Mouse (Mus musculus): ENCODE results near the gene Lhfp. TPM values are rescaled to one million over a fixed set of nuclear protein-coding genes. Genes with fewer than 3 reads are reported as not detected.
A peak's percentile ranks its signal among the peaks of the same experiment; 100 is the strongest.

Lhfp gene
- total and polyA plus RNA-seq, 3 experiments, result 0.29 to 2.8 TPM; not detected in 1

DNA sequence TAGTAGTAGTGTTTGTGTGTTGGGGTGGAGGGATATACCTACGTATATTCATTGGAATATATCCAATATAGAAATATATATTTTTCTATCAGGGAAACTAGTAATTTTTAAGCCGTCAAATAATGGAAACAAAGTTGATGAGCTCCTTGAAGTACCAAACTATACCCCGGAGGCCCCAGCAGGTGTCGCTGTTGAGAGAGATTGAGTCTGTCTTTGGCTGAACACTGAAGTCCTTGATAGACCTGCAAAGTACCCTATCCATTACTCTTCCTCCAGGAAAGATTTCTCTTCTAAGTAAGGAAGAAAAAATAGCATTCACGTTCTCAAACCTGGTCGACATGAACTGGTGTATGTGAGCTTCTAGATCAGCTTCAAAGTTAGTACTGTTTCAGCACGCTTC, 12.3 kb upstream of the Lhfp start:
- Histone ChIP-seq H3K36me3 (replicated peaks) (no peaks in the 10 kb centered on the region), H3K4me3 (ENCODE audit: low read depth, low read length) (no peak overlapping the region), H3K9me3 (replicated peaks) (no peaks in the 10 kb centered on the region), H3K4me1 (ENCODE audit: insufficient read depth, low read depth, low read length) (peaks cover 25% of the 10 kb centered on the region), H3K27me3 (ENCODE audit: insufficient read depth, low read length) (no peaks in the 10 kb centered on the region)
- ATAC-seq (ENCODE audit: extremely low read depth, insufficient number of reproducible peaks, low FRiP score, poor library complexity, severe bottlenecking) (0 out of 2 replicates have a peak, but pooled peaks have one; percentile 17), DNase-seq (ENCODE audit: low spot score) (peak; percentile 34)
- TF ChIP-seq POLR2AphosphoS5 (IDR thresholded peaks at IDR 0.05; ENCODE audit: insufficient replicate concordance, low read depth, low read length) (no peak), CTCF (IDR thresholded peaks at IDR 0.05; ENCODE audit: low read depth, low read length) (peak; percentile 56)

DNA sequence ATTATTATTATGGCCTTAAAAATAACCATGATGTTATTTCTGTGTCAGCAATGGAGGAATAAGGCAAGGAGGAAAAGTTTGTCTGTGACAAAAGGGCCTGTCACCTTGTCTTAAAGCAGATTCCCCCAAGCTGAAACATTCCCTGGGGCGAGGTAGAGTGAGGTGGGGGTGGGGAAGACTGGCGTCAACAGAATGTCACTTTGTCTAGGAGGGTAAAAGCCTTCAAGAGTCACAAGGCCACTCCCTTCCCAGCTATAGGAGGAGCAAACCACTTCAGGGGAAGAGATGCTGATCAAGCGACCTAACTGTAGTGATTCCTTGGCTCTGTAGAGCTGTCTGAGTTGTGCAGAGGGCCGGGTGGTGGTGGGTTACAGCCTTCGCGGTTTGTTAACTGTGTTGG, 9.7 kb upstream of the Lhfp start:
- Histone ChIP-seq H3K27me3 (ENCODE audit: insufficient read depth, low read length) (no peaks in the 10 kb centered on the region), H3K4me3 (ENCODE audit: low read depth, low read length) (no peak overlapping the region), H3K9me3 (replicated peaks) (no peaks in the 10 kb centered on the region), H3K4me1 (ENCODE audit: insufficient read depth, low read depth, low read length) (peaks cover 28% of the 10 kb centered on the region), H3K36me3 (replicated peaks) (no peaks in the 10 kb centered on the region)
- DNase-seq (ENCODE audit: low spot score) (no peak), ATAC-seq (ENCODE audit: extremely low read depth, insufficient number of reproducible peaks, low FRiP score, poor library complexity, severe bottlenecking) (no peak)
- TF ChIP-seq TAL1 (conservative IDR thresholded peaks at IDR 0.05; ENCODE audit: low read depth, low read length) (no peak), POLR2AphosphoS5 (IDR thresholded peaks at IDR 0.05; ENCODE audit: insufficient replicate concordance, low read depth, low read length) (no peak), CTCF (IDR thresholded peaks at IDR 0.05; ENCODE audit: low read depth, low read length) (no peak), GATA1 (IDR thresholded peaks at IDR 0.05; ENCODE audit: borderline replicate concordance, low read length) (no peak), GATA2 (IDR thresholded peaks at IDR 0.05; ENCODE audit: borderline replicate concordance, low read depth, low read length) (no peak)

DNA sequence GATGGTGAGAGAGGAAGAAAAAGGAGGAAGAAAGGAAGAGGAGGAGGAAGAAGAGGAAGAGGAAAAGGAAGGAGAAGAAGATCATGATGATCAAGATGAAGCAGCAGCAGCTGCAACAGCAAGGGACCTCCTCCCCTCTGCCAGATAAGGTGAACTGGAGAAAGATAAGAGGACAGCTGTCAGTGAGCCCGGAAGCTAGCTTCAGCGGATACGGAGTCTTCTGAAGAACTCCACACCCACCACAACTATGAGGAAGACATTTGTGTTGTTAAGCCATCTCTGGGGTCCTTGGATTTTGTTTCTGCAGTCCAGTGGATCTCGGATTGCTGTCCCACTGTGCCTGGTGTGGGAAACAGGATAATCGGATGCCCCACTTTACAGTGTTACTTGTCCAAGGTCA, 8.9 kb upstream of the Lhfp start:
- peaks cover 28% of the 10 kb centered on the region for H3K4me1 ChIP-seq (ENCODE audit: insufficient read depth, low read depth, low read length)
- ATAC-seq (ENCODE audit: extremely low read depth, insufficient number of reproducible peaks, low FRiP score, poor library complexity, severe bottlenecking) (peak; percentile 75), DNase-seq (ENCODE audit: low spot score) (no peak)
- H3K4me3 ChIP-seq (ENCODE audit: low read depth, low read length), result no peak overlapping the region; the same call in 1 of the 2 replicates
- no peaks in the 10 kb centered on the region for H3K27me3 ChIP-seq (ENCODE audit: insufficient read depth, low read length)
- TF ChIP-seq GATA2 (IDR thresholded peaks at IDR 0.05; ENCODE audit: borderline replicate concordance, low read depth, low read length) (no peak), GATA1 (IDR thresholded peaks at IDR 0.05; ENCODE audit: borderline replicate concordance, low read length) (no peak), TAL1 (conservative IDR thresholded peaks at IDR 0.05; ENCODE audit: low read depth, low read length) (0 out of 2 replicates have a peak, but pooled peaks have one; percentile 20)
- H3K36me3 ChIP-seq (replicated peaks), result no peaks in the 10 kb centered on the region
- H3K9me3 ChIP-seq (replicated peaks), result no peaks in the 10 kb centered on the region

DNA sequence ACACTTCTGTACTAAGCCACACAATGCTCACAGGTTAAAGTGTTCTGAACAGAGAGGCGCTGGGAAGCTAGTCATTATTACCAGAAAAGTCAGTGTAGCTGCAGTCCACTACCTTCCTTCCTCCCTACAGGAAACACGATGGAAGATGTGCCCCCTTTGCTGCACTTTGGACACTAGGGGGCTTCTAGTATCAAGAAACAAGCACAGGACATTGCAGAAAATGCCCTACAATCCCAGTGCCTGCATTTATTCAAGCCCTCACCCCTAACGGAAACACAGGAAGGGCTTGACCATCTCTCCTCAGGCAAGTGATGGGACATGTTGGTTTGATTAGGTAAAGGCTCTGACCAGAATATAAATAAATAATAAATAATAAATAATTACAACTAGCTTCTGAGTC, 7.9 kb upstream of the Lhfp start:
- no peak for DNase-seq (ENCODE audit: low spot score)
- no peaks in the 10 kb centered on the region for H3K9me3 ChIP-seq (replicated peaks)

DNA sequence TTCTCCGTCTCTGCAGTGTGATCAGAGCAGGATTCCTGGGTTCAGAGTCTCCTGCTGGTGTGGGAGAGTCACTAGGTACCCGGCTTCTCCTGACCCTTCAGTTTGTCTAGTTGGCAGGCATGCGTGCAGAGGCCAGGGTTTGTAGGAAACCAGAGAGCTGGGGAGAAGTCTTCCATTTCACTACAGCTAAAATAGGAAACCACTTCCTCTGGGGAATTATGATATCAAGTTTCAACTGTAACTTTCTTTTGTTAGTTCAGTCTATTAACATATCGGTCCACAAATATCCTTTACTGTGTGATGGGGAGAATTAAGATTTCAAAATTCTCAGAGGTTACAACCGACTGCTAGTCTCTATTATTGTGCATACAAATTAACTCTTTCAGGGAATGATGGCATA, 5.3 kb upstream of the Lhfp start:
- H3K4me3 ChIP-seq (ENCODE audit: low read depth, low read length), result no peak overlapping the region
- no peak for ATAC-seq (ENCODE audit: extremely low read depth, insufficient number of reproducible peaks, low FRiP score, poor library complexity, severe bottlenecking)
- DNase-seq (ENCODE audit: low spot score), result no peak
- peaks cover 6% of the 10 kb centered on the region for H3K27me3 ChIP-seq (ENCODE audit: insufficient read depth, low read length)
- no peaks in the 10 kb centered on the region for H3K36me3 ChIP-seq (replicated peaks)
- no peak for TF ChIP-seq POLR2AphosphoS5 (IDR thresholded peaks at IDR 0.05; ENCODE audit: insufficient replicate concordance, low read depth, low read length)
- no peak for TF ChIP-seq GATA2 (IDR thresholded peaks at IDR 0.05; ENCODE audit: borderline replicate concordance, low read depth, low read length)
- no peak for TF ChIP-seq TAL1 (conservative IDR thresholded peaks at IDR 0.05; ENCODE audit: low read depth, low read length)
- TF ChIP-seq GATA1 (IDR thresholded peaks at IDR 0.05; ENCODE audit: borderline replicate concordance, low read length), result no peak
- peaks cover 21% of the 10 kb centered on the region for H3K4me1 ChIP-seq (ENCODE audit: insufficient read depth, low read depth, low read length)
- H3K9me3 ChIP-seq (replicated peaks), result no peaks in the 10 kb centered on the region

More for the DNA sequence above, 7.9 kb upstream of the Lhfp start:
- no peak overlapping the region for H3K4me3 ChIP-seq (ENCODE audit: low read depth, low read length)
- H3K27me3 ChIP-seq (ENCODE audit: insufficient read depth, low read length), result no peaks in the 10 kb centered on the region
- peaks cover 28% of the 10 kb centered on the region for H3K4me1 ChIP-seq (ENCODE audit: insufficient read depth, low read depth, low read length)
- ATAC-seq (ENCODE audit: extremely low read depth, insufficient number of reproducible peaks, low FRiP score, poor library complexity, severe bottlenecking), result no peak
- H3K36me3 ChIP-seq (replicated peaks), result no peaks in the 10 kb centered on the region
- no peak for TF ChIP-seq POLR2AphosphoS5 (IDR thresholded peaks at IDR 0.05; ENCODE audit: insufficient replicate concordance, low read depth, low read length)
- TF ChIP-seq GATA1 (IDR thresholded peaks at IDR 0.05; ENCODE audit: borderline replicate concordance, low read length), result no peak
- no peak for TF ChIP-seq TAL1 (conservative IDR thresholded peaks at IDR 0.05; ENCODE audit: low read depth, low read length)
- TF ChIP-seq GATA2 (IDR thresholded peaks at IDR 0.05; ENCODE audit: borderline replicate concordance, low read depth, low read length), result no peak
- TF ChIP-seq CTCF (IDR thresholded peaks at IDR 0.05; ENCODE audit: low read depth, low read length), result no peak

DNA sequence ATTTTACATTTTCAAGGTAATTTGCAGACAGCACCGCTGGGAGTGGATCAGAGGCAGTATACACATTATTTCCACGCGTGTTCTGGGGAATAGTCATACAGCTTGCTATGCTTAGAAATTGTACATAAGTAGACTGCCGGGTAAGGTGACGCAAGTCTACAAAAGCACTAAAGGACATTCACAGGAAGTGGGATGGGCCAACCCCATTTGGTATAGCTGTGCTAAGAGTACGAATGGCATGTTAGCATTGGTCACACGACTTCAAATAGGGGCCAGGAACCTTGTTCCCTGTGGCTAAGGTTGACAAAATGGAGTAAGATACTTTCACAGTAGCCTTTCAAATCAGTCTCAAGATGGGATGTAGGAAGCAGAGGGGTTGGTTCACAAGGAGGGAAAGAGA, 4.4 kb upstream of the Lhfp start:
- ATAC-seq (ENCODE audit: extremely low read depth, insufficient number of reproducible peaks, low FRiP score, poor library complexity, severe bottlenecking), result no peak

DNA sequence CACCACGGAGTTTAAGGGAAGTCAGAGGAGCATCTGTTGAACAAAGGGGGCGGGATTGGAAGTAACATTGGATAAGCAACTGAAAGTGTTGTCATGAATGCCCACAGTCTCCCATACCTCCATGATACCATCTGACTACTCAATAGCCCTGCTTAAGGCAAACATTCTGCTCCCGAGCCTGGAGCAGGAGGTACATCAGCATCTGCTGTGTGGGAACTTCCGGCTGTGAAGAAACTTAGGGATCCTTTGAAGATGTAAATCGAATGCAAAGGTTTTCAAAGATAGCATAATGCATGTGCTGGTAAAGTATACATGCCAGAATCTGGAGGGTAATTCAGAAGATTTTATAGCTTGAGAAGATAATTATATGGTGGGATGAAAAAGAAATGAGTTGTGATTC, 2.4 kb upstream of the Lhfp start:
- Histone ChIP-seq H3K9me3 (replicated peaks) (no peaks in the 10 kb centered on the region), H3K27me3 (ENCODE audit: insufficient read depth, low read length) (peaks cover 16% of the 10 kb centered on the region)
- DNase-seq (ENCODE audit: low spot score), result no peak

More for the DNA sequence above, 4.4 kb upstream of the Lhfp start:
- Histone ChIP-seq H3K4me1 (ENCODE audit: insufficient read depth, low read depth, low read length) (peaks cover 23% of the 10 kb centered on the region), H3K36me3 (replicated peaks) (no peaks in the 10 kb centered on the region), H3K4me3 (ENCODE audit: low read depth, low read length) (no peak overlapping the region), H3K27me3 (ENCODE audit: insufficient read depth, low read length) (peaks cover 10% of the 10 kb centered on the region), H3K9me3 (replicated peaks) (no peaks in the 10 kb centered on the region)
- TF ChIP-seq TAL1 (conservative IDR thresholded peaks at IDR 0.05; ENCODE audit: low read depth, low read length) (no peak), GATA1 (IDR thresholded peaks at IDR 0.05; ENCODE audit: borderline replicate concordance, low read length) (no peak), CTCF (IDR thresholded peaks at IDR 0.05; ENCODE audit: low read depth, low read length) (no peak), GATA2 (IDR thresholded peaks at IDR 0.05; ENCODE audit: borderline replicate concordance, low read depth, low read length) (no peak), POLR2AphosphoS5 (IDR thresholded peaks at IDR 0.05; ENCODE audit: insufficient replicate concordance, low read depth, low read length) (no peak)
- DNase-seq (ENCODE audit: low spot score), result no peak

More for the DNA sequence above, 2.4 kb upstream of the Lhfp start:
- Histone ChIP-seq H3K36me3 (replicated peaks) (no peaks in the 10 kb centered on the region), H3K4me3 (ENCODE audit: low read depth, low read length) (no peak overlapping the region), H3K4me1 (ENCODE audit: insufficient read depth, low read depth, low read length) (peaks cover 13% of the 10 kb centered on the region)
- TF ChIP-seq GATA2 (IDR thresholded peaks at IDR 0.05; ENCODE audit: borderline replicate concordance, low read depth, low read length), result no peak
- TF ChIP-seq CTCF (IDR thresholded peaks at IDR 0.05; ENCODE audit: low read depth, low read length), result no peak
- no peak for TF ChIP-seq TAL1 (conservative IDR thresholded peaks at IDR 0.05; ENCODE audit: low read depth, low read length)
- no peak for TF ChIP-seq POLR2AphosphoS5 (IDR thresholded peaks at IDR 0.05; ENCODE audit: insufficient replicate concordance, low read depth, low read length)
- no peak for TF ChIP-seq GATA1 (IDR thresholded peaks at IDR 0.05; ENCODE audit: borderline replicate concordance, low read length)
- no peak for ATAC-seq (ENCODE audit: extremely low read depth, insufficient number of reproducible peaks, low FRiP score, poor library complexity, severe bottlenecking)

Measured in G1E (cell line).